Mouse (Mus musculus) hindbrain, embryonic 16.5 days (tissue): ENCODE measurements at regions not wholly inside any gene's neighbourhood (a gene's known extent, or its start where the extent isn't known, plus 50 kb on each side); places are given as distances from the start of the nearest gene placed in this dataset.

Source experiments
- ATAC-seq: fragments of 200-750 bp; cut with Nextera tagmentation; 2 replicates; pipeline ENCODE4 v1.8.0; 2017; ENCODE audit warnings: moderate TSS enrichment, moderate library complexity
- H3K27ac ChIP-seq: fragments of 300-500 bp; sonication (generic); 2 replicates; pipeline ENCODE4 v1.5.1; 2014; ENCODE audit warnings: low read depth, mild to moderate bottlenecking, control low read depth, low read length, moderate library complexity
- H3K27me3 ChIP-seq: fragments of 300-500 bp; sonication (generic); replicated peaks from 2 replicates; pipeline ENCODE4 v1.6.1; 2014; ENCODE audit warnings: low read length; ENCODE audit not compliant: control insufficient read depth, insufficient read depth
- H3K36me3 ChIP-seq: fragments of 300-500 bp; sonication (generic); 2 replicates; pipeline ENCODE4 v1.6.1; 2014; ENCODE audit warnings: mild to moderate bottlenecking, low read length, moderate library complexity, mixed read lengths; ENCODE audit not compliant: control insufficient read depth, insufficient read depth
- H3K4me1 ChIP-seq: fragments of 300-500 bp; sonication (generic); 2 replicates; pipeline ENCODE4 v1.6.1; 2014; ENCODE audit warnings: low read depth, low read length; ENCODE audit not compliant: control insufficient read depth, insufficient read depth
- H3K4me2 ChIP-seq: fragments of 300-500 bp; sonication (generic); 2 replicates; pipeline ENCODE4 v1.6.1; 2014; ENCODE audit warnings: mild to moderate bottlenecking, low read length, control low read depth, moderate library complexity
- H3K4me3 ChIP-seq: fragments of 300-500 bp; sonication (generic); 2 replicates; pipeline ENCODE4 v1.5.1; 2014; ENCODE audit warnings: mild to moderate bottlenecking, low read length, control low read depth, moderate library complexity
- H3K9ac ChIP-seq: fragments of 300-500 bp; sonication (generic); 2 replicates; pipeline ENCODE4 v1.6.1; 2014; ENCODE audit warnings: low read depth, mild to moderate bottlenecking, control low read depth, low read length, moderate library complexity
- H3K9me3 ChIP-seq: fragments of 300-500 bp; sonication (generic); 2 replicates; pipeline ENCODE4 v1.6.1; 2014; ENCODE audit warnings: mild to moderate bottlenecking, low read length, moderate library complexity; ENCODE audit not compliant: control insufficient read depth
- WGBS: fragments of 180-500 bp; shearing (Covaris S2); extraction: QIAGEN DNeasy Blood & Tissue Kit; methylation state at CpG from one replicate; pipeline ENCODE4 v1.1.7; 2014; 5-methylcytosine and 5-hydroxymethylcytosine counted together

DNA sequence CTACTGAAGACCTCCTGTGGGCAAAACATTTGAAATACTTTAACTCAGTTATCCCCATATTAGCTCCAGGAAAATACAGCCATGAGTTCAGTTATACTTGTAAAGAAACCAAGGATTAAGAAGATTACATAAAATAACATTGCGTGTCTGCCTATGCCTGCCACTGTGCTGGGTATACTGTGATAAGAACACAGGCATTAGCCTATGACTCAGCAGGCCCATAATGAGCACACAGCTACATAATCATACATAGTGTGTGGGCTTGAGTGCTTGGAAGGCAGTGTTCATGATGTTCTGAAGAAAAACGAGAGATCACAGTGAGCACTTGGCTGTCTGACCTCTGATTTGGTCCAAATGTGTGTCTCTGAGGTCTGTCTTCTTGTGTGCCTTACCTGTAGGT, 101.3 kb upstream of the Plpp4 start:
- ATAC-seq, result no peak
- Histone ChIP-seq H3K4me1 (no peaks in the 10 kb centered on the region), H3K27ac (no peak overlapping the region), H3K27me3 (no peaks in the 10 kb centered on the region), H3K4me2 (no peak overlapping the region), H3K9ac (no peak overlapping the region), H3K4me3 (no peak overlapping the region), H3K36me3 (no peaks in the 10 kb centered on the region), H3K9me3 (no peaks in the 10 kb centered on the region)
- WGBS, result 91% methylated on average over 2 of the region's 2 CpGs

DNA sequence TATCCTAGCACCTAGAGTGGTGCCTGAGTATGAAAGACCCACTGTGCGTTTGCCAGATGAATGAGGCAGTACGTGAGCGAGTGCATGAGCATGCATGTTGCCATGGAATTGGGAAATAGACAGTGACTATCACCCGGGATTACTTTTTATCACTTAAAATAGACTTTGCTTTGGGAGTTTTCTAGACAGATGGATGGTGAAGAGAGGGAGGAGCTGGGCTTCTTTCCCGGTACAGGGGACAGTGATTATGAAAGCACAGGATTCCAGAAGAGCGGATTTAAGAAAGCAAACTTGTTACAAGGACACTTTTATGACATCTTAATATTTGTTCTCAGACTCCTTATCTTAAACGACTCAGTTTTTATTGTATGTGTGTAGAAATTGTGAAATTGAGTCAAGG, 86.9 kb upstream of the Plpp4 start:
- no peak overlapping the region for H3K27ac ChIP-seq
- no peak for ATAC-seq

DNA sequence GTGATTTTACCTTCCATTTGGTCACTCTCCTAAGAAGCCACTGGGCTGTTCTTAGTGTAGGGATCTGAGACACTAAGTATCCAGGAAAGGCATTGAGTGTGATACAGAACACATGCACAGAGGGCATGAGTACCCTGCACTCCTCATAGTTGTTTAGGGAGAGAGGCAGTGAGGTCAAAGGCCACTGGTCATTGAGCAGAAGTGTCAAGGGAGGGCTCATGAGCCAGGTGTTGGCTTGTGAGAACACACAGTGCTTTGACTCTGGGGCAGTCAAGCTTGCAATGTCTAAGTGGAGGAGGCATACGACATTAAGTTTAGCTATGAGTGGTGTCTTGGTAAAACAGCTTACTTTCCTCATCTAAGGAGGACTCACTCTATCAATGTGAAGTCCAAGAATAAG, 65.9 kb upstream of the Plpp4 start:
- no peak for ATAC-seq
- Histone ChIP-seq H3K4me2 (no peak overlapping the region), H3K36me3 (no peaks in the 10 kb centered on the region), H3K27ac (no peak overlapping the region), H3K9ac (no peak overlapping the region), H3K4me1 (no peaks in the 10 kb centered on the region), H3K4me3 (no peak overlapping the region), H3K27me3 (no peaks in the 10 kb centered on the region), H3K9me3 (no peaks in the 10 kb centered on the region)
- 71% methylated on average over 1 of the region's 1 CpGs for WGBS

More for the DNA sequence above, 86.9 kb upstream of the Plpp4 start:
- Histone ChIP-seq H3K9ac (no peak overlapping the region), H3K4me1 (no peaks in the 10 kb centered on the region), H3K36me3 (no peaks in the 10 kb centered on the region), H3K4me3 (no peak overlapping the region), H3K9me3 (no peaks in the 10 kb centered on the region), H3K4me2 (no peak overlapping the region), H3K27me3 (no peaks in the 10 kb centered on the region)
- 95% methylated on average over 7 of the region's 7 CpGs for WGBS

DNA sequence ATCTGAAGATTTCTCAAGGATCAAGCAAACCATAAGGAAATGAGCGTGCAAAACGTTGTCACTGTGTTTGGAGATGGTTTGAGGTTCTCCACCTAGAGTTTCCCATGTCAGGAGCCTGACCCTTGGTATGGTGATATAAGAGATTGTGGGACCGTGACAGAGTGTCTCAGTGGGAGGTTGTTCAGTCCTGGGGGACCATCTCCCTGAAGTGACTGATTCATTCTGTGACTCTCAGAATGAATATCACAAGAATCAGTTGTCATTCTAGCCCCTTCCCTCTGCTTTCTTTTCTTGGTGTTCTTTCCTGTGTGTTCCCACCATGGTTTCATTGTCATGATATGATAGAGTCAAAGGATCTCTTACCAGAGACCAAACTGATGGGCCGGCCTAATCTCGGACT, 49.8 kb upstream of the Plpp4 start:
- no peak for ATAC-seq
- Histone ChIP-seq H3K36me3 (no peaks in the 10 kb centered on the region), H3K27ac (no peak overlapping the region), H3K27me3 (no peaks in the 10 kb centered on the region), H3K9ac (no peak overlapping the region), H3K4me1 (no peaks in the 10 kb centered on the region), H3K9me3 (no peaks in the 10 kb centered on the region), H3K4me2 (no peak overlapping the region), H3K4me3 (no peak overlapping the region)
- WGBS, result 75% methylated on average over 5 of the region's 5 CpGs
